Mouse (Mus musculus): ENCODE results near the gene Mcam. TPM values are rescaled to one million over a fixed set of nuclear protein-coding genes. Genes with fewer than 3 reads are reported as not detected.

The Mcam gene
- under 1 TPM in 1 of 2 experiments, not detected in 1; 0.75 TPM for polyA plus RNA-seq (2017; shearing (Covaris generic))

DNA sequence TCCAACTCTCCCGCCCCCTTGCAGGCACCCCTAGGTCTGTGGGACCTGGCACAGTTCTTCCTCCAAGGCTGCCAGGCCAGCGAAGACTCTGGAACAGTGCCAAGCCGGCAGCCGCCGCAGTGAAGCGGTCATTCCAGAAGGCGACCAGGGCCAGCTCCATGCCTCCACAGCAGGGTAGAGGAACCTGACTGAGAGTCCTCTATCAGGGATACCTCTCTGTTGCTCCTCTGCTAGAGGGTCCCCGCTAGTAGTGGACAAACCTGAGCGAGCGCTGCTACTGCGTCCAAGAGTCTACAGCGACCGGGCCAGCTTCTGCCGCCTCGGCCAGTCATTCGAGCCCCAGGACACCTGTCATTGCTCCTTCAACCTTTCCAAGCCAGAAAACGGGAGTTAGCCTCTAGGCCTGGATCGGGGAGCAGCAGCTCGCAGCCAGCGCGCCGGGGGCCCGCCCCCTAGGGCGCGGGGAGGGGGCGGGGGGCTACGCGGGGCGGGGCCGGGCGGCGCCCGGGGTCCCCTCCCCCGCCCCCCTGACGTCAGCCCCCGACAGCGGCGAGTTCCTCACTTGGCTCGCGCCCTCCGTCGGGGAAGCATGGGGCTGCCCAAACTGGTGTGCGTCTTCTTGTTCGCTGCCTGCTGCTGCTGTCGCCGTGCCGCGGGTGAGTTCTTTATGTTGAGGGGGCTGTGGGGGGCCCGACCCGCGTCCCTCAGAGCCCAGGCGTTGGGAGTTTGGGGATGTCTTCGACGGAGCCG, at the start of gene Mcam:
Gene Mcam, plus strand, starts transcription at position 369 of the 750 bp plus-strand sequence.

DNA sequence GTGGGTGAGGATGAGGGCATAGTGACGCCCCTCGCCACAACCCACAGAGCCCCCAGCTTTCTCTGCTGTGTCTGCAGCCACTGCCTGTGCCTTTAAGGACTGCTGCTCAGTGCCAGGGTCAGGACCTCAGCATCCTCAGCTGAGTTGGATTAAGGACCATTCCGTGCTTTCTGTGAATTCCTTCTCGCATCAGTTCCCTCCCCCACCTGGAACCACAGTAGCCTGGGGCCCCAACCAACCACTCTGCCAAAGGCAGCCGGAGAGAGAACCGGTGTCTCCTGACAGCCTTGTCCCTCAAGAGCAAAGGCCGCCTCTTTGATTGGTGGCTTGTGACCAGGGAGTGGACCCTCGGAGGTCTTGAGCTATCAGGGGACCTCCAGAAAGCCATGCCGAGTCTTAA, 32.8 kb upstream of the Mcam start, which contains the start of gene Mfrp:
Gene Mfrp, plus strand, starts transcription at position 240 of the 400 bp plus-strand sequence.

DNA sequence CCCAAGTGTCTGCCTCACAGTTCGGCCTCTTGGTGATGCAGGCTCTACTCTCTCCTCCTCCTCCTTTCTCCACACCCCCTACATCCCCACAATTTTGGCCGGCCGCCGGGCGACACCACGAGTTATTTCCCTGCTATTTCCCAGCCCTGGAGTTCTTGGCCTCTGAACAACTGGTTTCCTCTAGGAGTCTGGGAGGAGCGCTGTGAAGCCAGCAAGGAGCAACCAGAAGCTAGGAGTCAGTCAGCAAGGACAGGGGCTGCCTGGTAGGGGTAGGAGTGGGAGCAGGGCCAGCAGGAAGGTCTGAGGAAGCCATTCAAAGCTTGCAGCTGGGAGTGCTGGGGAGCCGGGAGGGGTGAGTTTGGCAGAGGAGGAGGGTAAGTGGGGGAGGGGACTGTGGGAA, 27.2 kb upstream of the Mcam start, which contains the start of gene C1qtnf5:
Gene C1qtnf5, plus strand, starts transcription at position 136 of the 400 bp plus-strand sequence.

DNA sequence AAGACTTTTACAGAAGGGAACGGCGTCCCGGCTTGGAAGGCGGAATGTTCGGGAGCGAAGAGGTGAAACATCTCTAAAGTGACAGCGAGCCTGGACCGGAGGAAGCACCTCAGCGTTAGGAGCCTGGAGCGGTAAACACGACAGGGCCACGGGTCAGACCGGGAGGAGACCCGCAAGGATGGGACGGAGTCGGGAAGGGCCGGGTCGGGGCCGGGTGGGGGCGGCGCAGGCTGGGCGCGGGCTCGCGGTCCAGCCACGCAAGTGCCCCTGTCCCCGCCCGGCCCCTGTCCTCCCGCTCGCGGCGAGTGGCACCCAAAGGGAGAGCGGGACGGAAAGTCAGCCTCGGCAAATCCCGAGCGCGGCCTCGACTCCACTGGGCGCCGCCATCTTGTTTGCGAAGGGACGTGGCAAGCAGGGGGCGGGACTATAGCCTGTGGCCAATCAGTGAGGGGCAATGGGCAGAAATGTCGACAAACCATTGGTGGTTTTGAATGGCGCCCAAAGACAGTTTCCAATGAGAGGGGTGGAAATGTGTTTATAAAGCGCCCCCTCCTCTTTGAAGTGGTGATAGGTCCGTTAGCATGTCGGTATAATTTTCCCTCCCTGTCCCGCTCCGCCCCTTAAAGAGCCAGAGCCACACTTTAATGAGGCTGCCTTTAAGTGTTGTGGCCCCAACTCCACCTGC, 21.0 kb upstream of the Mcam start, which contains the start of the genes Gm49380 and Rnf26:
Gene Gm49380, minus strand, starts transcription at position 396 of the 685 bp plus-strand sequence.
Gene Rnf26, minus strand, starts transcription at position 413 of the 685 bp plus-strand sequence.

Other genes starting within 250 kb of the Mcam start
- gene Thy1, start 91.1 kb upstream of the Mcam start, polyA plus RNA-seq (2017; shearing (Covaris generic)): 100 to 1,000 TPM; 133 to 149 TPM
- gene Usp2, start 67.4 kb upstream of the Mcam start, polyA plus RNA-seq (2017; shearing (Covaris generic)): 1 to 10 TPM; 6.0 to 9.6 TPM
- under 1 TPM in 1 of 2 experiments, not detected in 1; 0.86 TPM for gene Mfrp, start 32.7 kb upstream of the Mcam start, polyA plus RNA-seq (2017; shearing (Covaris generic))
- gene C1qtnf5, start 27.2 kb upstream of the Mcam start, polyA plus RNA-seq (2017; shearing (Covaris generic)): not detected
- gene Gm49380, start 21.0 kb upstream of the Mcam start, polyA plus RNA-seq (2017; shearing (Covaris generic)): under 1 TPM in 1 of 2 experiments, not detected in 1; 0.12 TPM
- 10 to 100 TPM; 24.5 to 37.9 TPM for gene Rnf26, start 21.0 kb upstream of the Mcam start, polyA plus RNA-seq (2017; shearing (Covaris generic))
- 10 to 100 TPM; 26.8 to 44.8 TPM for gene Cbl, start 99.6 kb downstream of the Mcam start, polyA plus RNA-seq (2017; shearing (Covaris generic))
- gene Ccdc153, start 106.2 kb downstream of the Mcam start, polyA plus RNA-seq (2017; shearing (Covaris generic)): not detected
- under 1 TPM in 1 of 2 experiments, not detected in 1; 0.52 TPM for gene Pdzd3, start 117.0 kb downstream of the Mcam start, polyA plus RNA-seq (2017; shearing (Covaris generic))
- gene Nlrx1, start 134.1 kb downstream of the Mcam start, polyA plus RNA-seq (2017; shearing (Covaris generic)): 10 to 100 TPM; 11.3 to 16.4 TPM
- gene Abcg4, start 154.1 kb downstream of the Mcam start, polyA plus RNA-seq (2017; shearing (Covaris generic)): 1 to 10 TPM in 1 of 2 experiments, not detected in 1; 1.8 TPM
- gene Hinfp, start 171.2 kb downstream of the Mcam start, polyA plus RNA-seq (2017; shearing (Covaris generic)): 10 to 100 TPM; 23.9 to 26.8 TPM
- 10 to 100 TPM; 14.2 to 23.6 TPM for gene C2cd2l, start 185.8 kb downstream of the Mcam start, polyA plus RNA-seq (2017; shearing (Covaris generic))
- 10 to 100 TPM; 22.6 to 23.7 TPM for gene Dpagt1, start 191.6 kb downstream of the Mcam start, polyA plus RNA-seq (2017; shearing (Covaris generic))
- gene H2afx, start 200.2 kb downstream of the Mcam start, polyA plus RNA-seq (2017; shearing (Covaris generic)): 10 to 100 TPM; 65.6 to 69.5 TPM
- 10 to 100 TPM; 30.2 to 35.7 TPM for gene Hmbs, start 209.8 kb downstream of the Mcam start, polyA plus RNA-seq (2017; shearing (Covaris generic))
- gene Vps11, start 227.2 kb downstream of the Mcam start, polyA plus RNA-seq (2017; shearing (Covaris generic)): 10 to 100 TPM; 58.3 to 75.2 TPM
- 10 to 100 TPM; 14.3 to 22.9 TPM for gene Hyou1, start 245.0 kb downstream of the Mcam start, polyA plus RNA-seq (2017; shearing (Covaris generic))

Data from inflammation-experienced regulatory T-cells (primary cell).